Mouse (Mus musculus) kidney, embryonic 14.5 days (tissue): Measurements from ENCODE around the gene Amh. TPM values are rescaled to one million over a fixed set of nuclear protein-coding genes. Genes with fewer than 3 reads are reported as not detected.

Source experiments
- ATAC-seq: fragments of 200-750 bp; cut with Nextera tagmentation; 2 replicates; pipeline ENCODE4 v1.8.0; 2017; ENCODE audit warnings: moderate number of reproducible peaks, mild to moderate bottlenecking, moderate TSS enrichment, moderate library complexity; ENCODE audit not compliant: low FRiP score, low TSS enrichment
- H3K27ac ChIP-seq: fragments of 300-500 bp; sonication (generic); 2 replicates; pipeline ENCODE4 v1.5.1; 2014; ENCODE audit warnings: low read depth, mild to moderate bottlenecking, low read length, moderate library complexity, mixed read lengths
- H3K27me3 ChIP-seq: fragments of 300-500 bp; sonication (generic); 2 replicates; pipeline ENCODE4 v1.6.1; 2014; ENCODE audit warnings: mild to moderate bottlenecking, low read length; ENCODE audit not compliant: control insufficient read depth, insufficient read depth
- H3K36me3 ChIP-seq: fragments of 300-500 bp; sonication (generic); 2 replicates; pipeline ENCODE4 v1.6.1; 2014; ENCODE audit warnings: low read length, mixed read lengths; ENCODE audit not compliant: control insufficient read depth, insufficient read depth
- H3K4me1 ChIP-seq: fragments of 300-500 bp; sonication (generic); 2 replicates; pipeline ENCODE4 v1.6.1; 2014; ENCODE audit warnings: low read length, mixed read lengths; ENCODE audit not compliant: control insufficient read depth, insufficient read depth
- H3K4me2 ChIP-seq: fragments of 300-500 bp; sonication (generic); replicated peaks from 2 replicates; pipeline ENCODE4 v1.6.1; 2014; ENCODE audit warnings: low read depth, mild to moderate bottlenecking, low read length
- H3K4me3 ChIP-seq: fragments of 300-500 bp; sonication (generic); 2 replicates; pipeline ENCODE4 v1.5.1; 2014; ENCODE audit warnings: mild to moderate bottlenecking, low read length
- H3K9ac ChIP-seq: fragments of 300-500 bp; sonication (generic); 2 replicates; pipeline ENCODE4 v1.6.1; 2014; ENCODE audit warnings: low read depth, mild to moderate bottlenecking, low read length, moderate library complexity
- H3K9me3 ChIP-seq: fragments of 300-500 bp; sonication (generic); 2 replicates; pipeline ENCODE4 v1.6.1; 2016; ENCODE audit warnings: low read length; ENCODE audit not compliant: control insufficient read depth
- WGBS: fragments of 180-500 bp; shearing (Covaris S2); extraction: QIAGEN DNeasy Blood & Tissue Kit; methylation state at CpG from one replicate; pipeline ENCODE4 v1.1.7; 2014; 5-methylcytosine and 5-hydroxymethylcytosine counted together
- polyA plus RNA-seq: library from polyadenylated mRNA; unstranded; fragments of >200 nt; fragmentation: Nextera tagmentation; extraction: Ambion mirVana; gene quantifications from 2 replicates; pipeline ENCODE4 v1.2.1, GENCODE M21; 2014

The Amh gene
- polyA plus RNA-seq, 1 experiment from 2014 or later, result not detected

- Histone ChIP-seq H3K9me3 (no peaks in the 10 kb centered on the region), H3K27ac (no peak overlapping the region), H3K27me3 (no peaks in the 10 kb centered on the region), H3K4me1 (peaks cover 14% of the 10 kb centered on the region), H3K9ac (no peak overlapping the region), H3K36me3 (peaks cover 16% of the 10 kb centered on the region), H3K4me3 (no peak overlapping the region), H3K4me2 (no peak overlapping the region)
- ATAC-seq, result no peak
- 57% methylated on average over 3 of the region's 3 CpGs for WGBS
Measured at GRCm38 (mm10) chr10:80761821-80762220, 43.2 kb upstream of the Amh start.

GRCm38 (mm10) chr10:80763502-80763901, 41.5 kb upstream of the Amh start:
- WGBS, result 91% methylated on average over 2 of the region's 2 CpGs
- peaks cover 5% of the 10 kb centered on the region; the same call in 1 of the 2 replicates for H3K4me1 ChIP-seq

GRCm38 (mm10) chr10:80765746-80766145, 39.3 kb upstream of the Amh start:
- Histone ChIP-seq H3K27ac (no peak overlapping the region), H3K4me3 (no peak overlapping the region), H3K4me1 (0 out of 2 replicates have a peak, but pooled peaks cover 1% of the 10 kb centered on the region), H3K9ac (no peak overlapping the region), H3K9me3 (no peaks in the 10 kb centered on the region), H3K27me3 (no peaks in the 10 kb centered on the region), H3K4me2 (no peak overlapping the region), H3K36me3 (peaks cover 48% of the 10 kb centered on the region)
- 78% methylated on average over 2 of the region's 2 CpGs for WGBS
- ATAC-seq, result no peak

More at GRCm38 (mm10) chr10:80763502-80763901, 41.5 kb upstream of the Amh start:
- H3K9ac ChIP-seq, result no peak overlapping the region
- no peak overlapping the region for H3K4me2 ChIP-seq
- H3K27me3 ChIP-seq, result no peaks in the 10 kb centered on the region
- no peaks in the 10 kb centered on the region for H3K9me3 ChIP-seq
- H3K27ac ChIP-seq, result no peak overlapping the region
- H3K4me3 ChIP-seq, result no peak overlapping the region
- H3K36me3 ChIP-seq, result peaks cover 31% of the 10 kb centered on the region
- ATAC-seq, result no peak

- Histone ChIP-seq H3K4me1 (no peaks in the 10 kb centered on the region), H3K9ac (peak overlapping the region; percentile 12; the same call in 1 of the 2 replicates), H3K36me3 (peaks cover 54% of the 10 kb centered on the region), H3K27ac (no peak overlapping the region), H3K27me3 (no peaks in the 10 kb centered on the region), H3K4me2 (no peak overlapping the region), H3K9me3 (no peaks in the 10 kb centered on the region), H3K4me3 (no peak overlapping the region)
- no peak for ATAC-seq
- 87% methylated on average over 10 of the region's 10 CpGs for WGBS
Measured at GRCm38 (mm10) chr10:80766161-80766815, 38.8 kb upstream of the Amh start.

- Histone ChIP-seq H3K36me3 (peaks cover 75% of the 10 kb centered on the region), H3K9ac (no peak overlapping the region), H3K27me3 (no peaks in the 10 kb centered on the region), H3K27ac (no peak overlapping the region), H3K4me1 (no peaks in the 10 kb centered on the region), H3K9me3 (no peaks in the 10 kb centered on the region), H3K4me2 (no peak overlapping the region), H3K4me3 (no peak overlapping the region)
- no peak for ATAC-seq
- WGBS, result 92% methylated on average over 6 of the region's 6 CpGs
Measured at GRCm38 (mm10) chr10:80768365-80768764, 36.7 kb upstream of the Amh start.

GRCm38 (mm10) chr10:80773816-80774215, 31.2 kb upstream of the Amh start:
- Histone ChIP-seq H3K4me3 (no peak overlapping the region), H3K4me2 (no peak overlapping the region), H3K4me1 (no peaks in the 10 kb centered on the region), H3K9ac (no peak overlapping the region), H3K27me3 (no peaks in the 10 kb centered on the region), H3K27ac (no peak overlapping the region), H3K36me3 (peaks cover 95% of the 10 kb centered on the region), H3K9me3 (no peaks in the 10 kb centered on the region)
- 80% methylated on average over 5 of the region's 5 CpGs for WGBS
- no peak for ATAC-seq

GRCm38 (mm10) chr10:80774549-80774948, 30.5 kb upstream of the Amh start:
- ATAC-seq, result no peak; the same call in 1 of the 2 replicates

GRCm38 (mm10) chr10:80774981-80775380, 30.1 kb upstream of the Amh start:
- no peak overlapping the region for H3K4me3 ChIP-seq

More at GRCm38 (mm10) chr10:80774549-80774948, 30.5 kb upstream of the Amh start:
- Histone ChIP-seq H3K4me3 (no peak overlapping the region), H3K4me2 (no peak overlapping the region), H3K9ac (no peak overlapping the region), H3K4me1 (no peaks in the 10 kb centered on the region), H3K36me3 (peaks cover 97% of the 10 kb centered on the region), H3K27ac (no peak overlapping the region), H3K27me3 (no peaks in the 10 kb centered on the region), H3K9me3 (no peaks in the 10 kb centered on the region)
- 71% methylated on average over 2 of the region's 2 CpGs for WGBS

GRCm38 (mm10) chr10:80775731-80776130, 29.3 kb upstream of the Amh start:
- H3K9me3 ChIP-seq, result no peaks in the 10 kb centered on the region
- no peak overlapping the region for H3K4me3 ChIP-seq
- 94% methylated on average over 4 of the region's 4 CpGs for WGBS
- H3K36me3 ChIP-seq, result peaks cover 99% of the 10 kb centered on the region
- no peak for ATAC-seq
- no peak overlapping the region for H3K9ac ChIP-seq
- no peaks in the 10 kb centered on the region for H3K27me3 ChIP-seq
- H3K4me1 ChIP-seq, result no peaks in the 10 kb centered on the region
- no peak overlapping the region for H3K27ac ChIP-seq
- H3K4me2 ChIP-seq, result no peak overlapping the region

More at GRCm38 (mm10) chr10:80774981-80775380, 30.1 kb upstream of the Amh start:
- Histone ChIP-seq H3K36me3 (peaks cover 99% of the 10 kb centered on the region), H3K4me1 (no peaks in the 10 kb centered on the region), H3K9me3 (no peaks in the 10 kb centered on the region), H3K4me2 (no peak overlapping the region), H3K27ac (no peak overlapping the region), H3K27me3 (no peaks in the 10 kb centered on the region), H3K9ac (no peak overlapping the region)
- no peak for ATAC-seq
- WGBS, result 91% methylated on average over 4 of the region's 4 CpGs
